In genomic region chr11:50397316-50397715, GRCm38 (mm10) we compare ENCODE assay signal across 24 mouse cellular contexts. TPM values are rescaled to one million over a fixed set of nuclear protein-coding genes. Genes with fewer than 3 reads are reported as not detected.
"Had no signal": no experiment of that assay in that cellular context is flagged by ENCODE, and none has a peak within 500 bp of the region (broad histone marks: within the 10 kb centered on the region; RNA-seq: fewer than 3 reads in every experiment).

No protein-coding gene starts in this region.

- H3K4me3 ChIP-seq: layer of hippocampus, adult 2 months; liver, embryonic 13.5 days; neural tube, embryonic 12.5 days; neural tube, embryonic 15.5 days; stomach, embryonic 15.5 days had no signal

- H3K27me3 ChIP-seq: liver, embryonic 13.5 days; neural tube, embryonic 12.5 days; neural tube, embryonic 15.5 days; stomach, embryonic 15.5 days had no signal

- DNase-seq: kidney, adult 2 months; kidney, postnatal 25 days; layer of hippocampus, adult 9-11 months; liver, embryonic 13.5 days; lung, adult 2 months; lung, postnatal 14 days; midbrain, embryonic 14.5 days; right cerebral cortex, adult 18-20 months; right cerebral cortex, postnatal 25 days; spleen, adult 18-20 months; thymus, adult 2 months; thymus, postnatal 14 days; thymus, postnatal 4 days had no signal

- H3K27ac ChIP-seq: kidney, postnatal 0 days; layer of hippocampus, adult 2 months; liver, embryonic 13.5 days; neural tube, embryonic 12.5 days; neural tube, embryonic 15.5 days; stomach, embryonic 15.5 days had no signal

- H3K9me3 ChIP-seq: liver, embryonic 13.5 days; neural tube, embryonic 12.5 days; neural tube, embryonic 15.5 days; stomach, embryonic 15.5 days had no signal

- H3K4me1 ChIP-seq: liver, embryonic 13.5 days; neural tube, embryonic 12.5 days; neural tube, embryonic 15.5 days; stomach, embryonic 15.5 days had no signal

- H3K4me2 ChIP-seq: liver, embryonic 13.5 days; midbrain, embryonic 11.5 days; neural tube, embryonic 12.5 days; neural tube, embryonic 15.5 days; stomach, embryonic 15.5 days had no signal

- H3K9ac ChIP-seq: liver, embryonic 13.5 days; neural tube, embryonic 12.5 days; neural tube, embryonic 15.5 days; stomach, embryonic 15.5 days had no signal

RNA-seq across cellular contexts. Expression of gene Cby3, which starts 43.1 kb away (rescaled TPM):
- total RNA-seq: left cerebral cortex, postnatal 10 days; left cerebral cortex, postnatal 36 days; liver, adult 2 months had no signal
- polyA plus RNA-seq: limb, embryonic 11.5 days; liver, adult 2 months; liver, embryonic 13.5 days; liver, embryonic 16.5 days; midbrain, embryonic 11.5 days; neural tube, embryonic 12.5 days had no signal
